Mouse (Mus musculus) intestine, postnatal 0 days (tissue): ENCODE results near the gene Rnf208. TPM values are rescaled to one million over a fixed set of nuclear protein-coding genes. Genes with fewer than 3 reads are reported as not detected.
A peak's percentile ranks its signal among the peaks of the same experiment; 100 is the strongest.

Source experiments
- ATAC-seq: fragments of 200-750 bp; cut with Nextera tagmentation; 2 replicates; pipeline ENCODE4 v1.8.0; 2017; ENCODE audit warnings: mild to moderate bottlenecking, moderate TSS enrichment, moderate library complexity
- H3K27ac ChIP-seq: fragments of 300-500 bp; sonication (generic); 2 replicates; pipeline ENCODE4 v1.5.1; 2014; ENCODE audit warnings: mild to moderate bottlenecking, low read depth, low read length, moderate library complexity
- H3K27me3 ChIP-seq: fragments of 300-500 bp; sonication (generic); replicated peaks from 2 replicates; pipeline ENCODE4 v1.6.1; 2014; ENCODE audit warnings: low read length, mixed read lengths; ENCODE audit not compliant: control insufficient read depth, insufficient read depth
- H3K36me3 ChIP-seq: fragments of 300-500 bp; sonication (generic); 2 replicates; pipeline ENCODE4 v1.6.1; 2014; ENCODE audit warnings: mild to moderate bottlenecking, moderate library complexity; ENCODE audit not compliant: control insufficient read depth, insufficient read depth
- H3K4me1 ChIP-seq: fragments of 300-500 bp; sonication (generic); replicated peaks from 2 replicates; pipeline ENCODE4 v1.6.1; 2014; ENCODE audit warnings: antibody characterized with exemption, low read length, mixed read lengths; ENCODE audit not compliant: control insufficient read depth, insufficient read depth
- H3K4me2 ChIP-seq: fragments of 300-500 bp; sonication (generic); replicated peaks from 2 replicates; pipeline ENCODE4 v1.6.1; 2014; ENCODE audit warnings: low read depth, mild to moderate bottlenecking, moderate library complexity
- H3K4me3 ChIP-seq: fragments of 300-500 bp; sonication (generic); 2 replicates; pipeline ENCODE4 v1.5.1; 2014; ENCODE audit warnings: low read depth, low read length
- H3K9ac ChIP-seq: fragments of 300-500 bp; sonication (generic); 2 replicates; pipeline ENCODE4 v1.6.1; 2014; ENCODE audit warnings: mild to moderate bottlenecking, low read depth, low read length
- H3K9me3 ChIP-seq: fragments of 300-500 bp; sonication (generic); 2 replicates; pipeline ENCODE4 v1.6.1; 2016; ENCODE audit warnings: mixed run types; ENCODE audit not compliant: control insufficient read depth
- CTCF ChIP-seq: sonication (generic); IDR thresholded peaks from 2 replicates; pipeline ENCODE4 v1.5.1; 2016; ENCODE audit warnings: low read depth, mild to moderate bottlenecking, control low read depth, antibody characterized with exemption, moderate library complexity
- WGBS: fragments of 180-500 bp; shearing (Covaris S2); extraction: QIAGEN DNeasy Blood & Tissue Kit; methylation state at CpG from one replicate; pipeline ENCODE4 v1.1.7; 2014; 5-methylcytosine and 5-hydroxymethylcytosine counted together
- polyA plus RNA-seq: library from polyadenylated mRNA; unstranded; fragments of >200 nt; fragmentation: Nextera tagmentation; extraction: Ambion mirVana; gene quantifications from 2 replicates; pipeline ENCODE4 v1.2.1, GENCODE M21; 2015

Gene Rnf208
- polyA plus RNA-seq, 1 experiment from 2014 or later, result 51.9 TPM

DNA sequence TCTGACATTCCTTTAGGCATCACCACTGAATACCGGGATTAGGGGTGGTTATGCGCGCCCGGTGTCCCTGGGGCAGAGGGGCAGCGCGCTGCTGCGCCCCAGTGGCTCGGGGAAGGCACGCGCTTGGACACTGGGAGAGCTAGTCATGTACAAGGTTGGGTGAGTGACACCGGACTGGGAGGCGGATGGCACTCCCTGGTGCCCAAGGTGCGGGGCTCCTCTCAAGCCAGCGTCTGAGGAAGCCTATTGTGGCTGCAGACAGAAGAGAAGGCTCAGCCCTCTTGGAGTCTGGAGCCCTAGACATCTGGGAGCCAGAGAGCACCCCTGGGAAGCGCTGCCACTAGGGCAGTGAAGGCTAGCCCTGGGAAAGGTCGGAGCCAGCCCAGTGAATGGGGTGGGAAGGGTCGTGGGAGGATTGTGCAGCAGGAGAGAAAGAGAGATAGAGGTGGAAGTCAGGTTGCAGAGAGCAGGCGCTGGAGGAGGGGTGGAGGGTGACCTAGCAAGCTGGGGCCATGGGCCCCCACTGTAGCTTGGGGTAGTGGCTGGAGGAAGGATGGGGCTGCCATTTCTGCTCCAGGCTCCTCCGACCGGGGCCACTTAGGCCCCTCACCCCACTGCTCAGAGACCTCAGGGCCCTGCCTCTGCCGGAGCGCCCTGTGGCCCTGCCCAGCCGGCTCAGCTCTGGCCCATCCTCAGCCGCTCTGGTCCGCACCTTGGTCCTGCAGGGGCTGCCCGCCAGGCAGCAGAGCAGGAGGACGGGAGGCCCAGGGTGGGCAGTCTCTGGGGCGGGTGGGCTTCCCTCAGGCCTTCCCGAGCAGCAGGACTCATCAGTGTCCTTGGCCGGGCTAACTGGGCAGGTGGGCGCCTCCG, 49.4 kb downstream of the Rnf208 start:
- Histone ChIP-seq H3K4me1 (peaks cover 11% of the 10 kb centered on the region; the same call in 1 of the 2 replicates), H3K27me3 (peaks cover 46% of the 10 kb centered on the region), H3K4me3 (peak overlapping the region; percentile 42), H3K36me3 (no peaks in the 10 kb centered on the region; the same call in 1 of the 2 replicates), H3K9me3 (no peaks in the 10 kb centered on the region), H3K27ac (no peak overlapping the region), H3K9ac (no peak overlapping the region), H3K4me2 (peak overlapping the region; percentile 75)
- 8% methylated on average over 27 of the region's 32 CpGs for WGBS
- TF ChIP-seq CTCF, result no peak; the same call in 1 of the 2 replicates
- no peak for ATAC-seq

DNA sequence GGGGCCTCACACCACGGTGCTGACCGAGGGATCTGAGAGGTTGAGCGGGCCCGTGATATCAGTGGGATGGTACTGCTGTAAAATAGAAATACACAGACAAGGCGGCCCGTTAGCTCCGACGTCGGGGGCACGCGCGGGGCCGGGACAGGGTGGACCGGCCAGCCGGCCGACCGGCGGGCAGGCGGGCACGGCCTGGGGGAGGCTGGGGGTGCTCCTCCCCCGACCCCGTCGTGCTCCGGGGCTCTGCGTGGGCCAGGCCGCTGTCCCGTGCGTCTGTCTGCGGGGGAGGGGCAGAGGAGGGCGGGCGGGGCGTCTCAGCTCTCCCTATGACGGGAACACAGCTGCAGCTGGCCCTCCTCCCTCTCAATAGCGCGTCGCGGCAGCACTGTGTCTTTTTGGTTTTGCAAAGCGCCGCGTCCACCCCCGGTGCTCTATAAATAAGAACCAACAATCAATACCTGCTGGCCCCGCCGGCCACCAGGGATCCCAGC, 50.0 kb downstream of the Rnf208 start:
- Histone ChIP-seq H3K4me3 (peak overlapping the region; percentile 42), H3K9me3 (no peaks in the 10 kb centered on the region), H3K36me3 (no peaks in the 10 kb centered on the region), H3K4me2 (peak overlapping the region; percentile 75), H3K27me3 (peaks cover 46% of the 10 kb centered on the region), H3K9ac (no peak overlapping the region), H3K27ac (no peak overlapping the region; the same call in 1 of the 2 replicates), H3K4me1 (peaks cover 8% of the 10 kb centered on the region; the same call in 1 of the 2 replicates)
- no peak for TF ChIP-seq CTCF
- ATAC-seq, result no peak
- WGBS, result 3% methylated on average over 42 of the region's 43 CpGs

DNA sequence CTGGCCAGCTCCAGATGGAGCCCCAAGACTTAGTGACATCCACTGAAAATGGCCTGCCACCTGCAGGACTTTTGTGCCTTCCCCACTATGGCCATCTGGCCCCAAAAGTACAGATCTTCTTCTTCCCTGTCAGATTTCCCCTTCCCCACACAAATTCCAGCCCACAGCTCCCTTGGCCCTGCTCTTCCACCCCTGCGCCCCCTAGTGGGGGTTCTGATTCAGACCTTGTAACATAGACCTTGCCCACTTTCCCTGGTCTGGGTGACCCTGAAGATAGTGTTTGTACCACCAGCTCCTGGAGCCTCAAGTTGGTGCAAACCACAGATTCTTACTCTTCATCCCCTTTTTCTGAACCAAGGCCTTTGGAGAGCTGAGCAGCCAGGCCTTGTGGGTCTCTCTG, 50.8 kb downstream of the Rnf208 start:
- no peak for ATAC-seq
- Histone ChIP-seq H3K9ac (no peak overlapping the region), H3K4me2 (peak overlapping the region; percentile 75), H3K27ac (no peak overlapping the region), H3K27me3 (peaks cover 46% of the 10 kb centered on the region), H3K4me1 (peaks cover 4% of the 10 kb centered on the region; the same call in 1 of the 2 replicates), H3K4me3 (0 out of 2 replicates have a peak overlapping the region, but pooled peaks have one; percentile 42), H3K9me3 (no peaks in the 10 kb centered on the region), H3K36me3 (no peaks in the 10 kb centered on the region)
- TF ChIP-seq CTCF, result peak; percentile 93
- 0% methylated on average over 1 of the region's 1 CpGs for WGBS

- Histone ChIP-seq H3K4me1 (no peaks in the 10 kb centered on the region), H3K9ac (no peak overlapping the region), H3K27ac (no peak overlapping the region), H3K4me2 (no peak overlapping the region), H3K27me3 (peaks cover 46% of the 10 kb centered on the region), H3K9me3 (no peaks in the 10 kb centered on the region), H3K36me3 (no peaks in the 10 kb centered on the region), H3K4me3 (no peak overlapping the region)
- ATAC-seq, result no peak
- no peak for TF ChIP-seq CTCF
- 64% methylated on average over 9 of the region's 9 CpGs for WGBS
Observed at GRCm38 (mm10) chr2:25293706-25294105, 51.7 kb downstream of the Rnf208 start.

Other genes starting within 250 kb of the Rnf208 start
- gene Nsmf, start 187.9 kb upstream of the Rnf208 start, polyA plus RNA-seq, result 17.0 and 17.6 TPM in 2 replicates
- gene Entpd8, start 162.0 kb upstream of the Rnf208 start, polyA plus RNA-seq, result 24.6 and 25.9 TPM in 2 replicates
- 3.3 and 5.8 TPM in 2 replicates for gene Noxa1, start 147.1 kb upstream of the Rnf208 start, polyA plus RNA-seq
- gene Nrarp, start 61.5 kb upstream of the Rnf208 start, polyA plus RNA-seq, result 15.9 and 16.5 TPM in 2 replicates
- 12.0 and 12.6 TPM in 2 replicates for gene Tor4a, start 45.4 kb upstream of the Rnf208 start, polyA plus RNA-seq
- gene Nelfb, start 30.8 kb upstream of the Rnf208 start, polyA plus RNA-seq, result 41.4 and 45.6 TPM in 2 replicates
- not detected in 2 replicates for gene Stpg3, start 27.6 kb upstream of the Rnf208 start, polyA plus RNA-seq
- 0.78 and 1.4 TPM in 2 replicates for gene Fam166a, start 23.5 kb upstream of the Rnf208 start, polyA plus RNA-seq
- 453 and 466 TPM in 2 replicates for gene Tubb4b, start 17.6 kb upstream of the Rnf208 start, polyA plus RNA-seq
- 34.0 and 37.6 TPM in 2 replicates for gene Slc34a3, start 7.9 kb upstream of the Rnf208 start, polyA plus RNA-seq
- gene Rnf224, start 5.5 kb upstream of the Rnf208 start, polyA plus RNA-seq, result 0.09 and 0.25 TPM in 2 replicates
- 16.5 and 20.7 TPM in 2 replicates for gene Cysrt1, start 197 bp downstream of the Rnf208 start, polyA plus RNA-seq
- gene AL732309.1, start 4.6 kb downstream of the Rnf208 start, polyA plus RNA-seq, result 10.4 and 12.3 TPM in 2 replicates
- gene Tmem203, start 13.2 kb downstream of the Rnf208 start, polyA plus RNA-seq, result 40.3 and 44.9 TPM in 2 replicates
- gene Tprn, start 20.4 kb downstream of the Rnf208 start, polyA plus RNA-seq, result 62.0 and 68.3 TPM in 2 replicates
- gene Ssna1, start 30.2 kb downstream of the Rnf208 start, polyA plus RNA-seq, result 105 and 108 TPM in 2 replicates
- 41.6 and 43.4 TPM in 2 replicates for gene Anapc2, start 30.2 kb downstream of the Rnf208 start, polyA plus RNA-seq
- gene Tmem210, start 45.9 kb downstream of the Rnf208 start, polyA plus RNA-seq, result not detected in 2 replicates
- gene Lrrc26, start 47.7 kb downstream of the Rnf208 start, polyA plus RNA-seq, result 5.5 and 6.6 TPM in 2 replicates
- gene Grin1, start 76.9 kb downstream of the Rnf208 start, polyA plus RNA-seq, result 0.78 and 0.90 TPM in 2 replicates
- gene Man1b1, start 90.1 kb downstream of the Rnf208 start, polyA plus RNA-seq, result 44.7 and 50.2 TPM in 2 replicates
- 120 and 129 TPM in 2 replicates for gene Dpp7, start 114.1 kb downstream of the Rnf208 start, polyA plus RNA-seq
- 668 and 708 TPM in 2 replicates for gene Uap1l1, start 123.4 kb downstream of the Rnf208 start, polyA plus RNA-seq
- gene Sapcd2, start 130.1 kb downstream of the Rnf208 start, polyA plus RNA-seq, result 112 and 129 TPM in 2 replicates
- 33.9 and 38.1 TPM in 2 replicates for gene Entpd2, start 153.6 kb downstream of the Rnf208 start, polyA plus RNA-seq
- gene Npdc1, start 157.1 kb downstream of the Rnf208 start, polyA plus RNA-seq, result 49.2 and 52.3 TPM in 2 replicates
- gene Fut7, start 181.0 kb downstream of the Rnf208 start, polyA plus RNA-seq, result 0.26 and 0.27 TPM in 2 replicates
- 1.1 and 1.3 TPM in 2 replicates for gene Abca2, start 186.4 kb downstream of the Rnf208 start, polyA plus RNA-seq
- 2.0 and 2.8 TPM in 2 replicates for gene Clic3, start 214.6 kb downstream of the Rnf208 start, polyA plus RNA-seq
- gene Paxx, start 218.8 kb downstream of the Rnf208 start, polyA plus RNA-seq, result 41.2 and 46.2 TPM in 2 replicates
- gene Ptgds, start 227.8 kb downstream of the Rnf208 start, polyA plus RNA-seq, result 1.2 and 2.2 TPM in 2 replicates